Mouse (Mus musculus): ENCODE results near the gene Hexdc. TPM values are rescaled to one million over a fixed set of nuclear protein-coding genes. Genes with fewer than 3 reads are reported as not detected.

The Hexdc gene
- polyA plus RNA-seq, 1 experiment from 2014 or later, result 7.0 TPM

DNA sequence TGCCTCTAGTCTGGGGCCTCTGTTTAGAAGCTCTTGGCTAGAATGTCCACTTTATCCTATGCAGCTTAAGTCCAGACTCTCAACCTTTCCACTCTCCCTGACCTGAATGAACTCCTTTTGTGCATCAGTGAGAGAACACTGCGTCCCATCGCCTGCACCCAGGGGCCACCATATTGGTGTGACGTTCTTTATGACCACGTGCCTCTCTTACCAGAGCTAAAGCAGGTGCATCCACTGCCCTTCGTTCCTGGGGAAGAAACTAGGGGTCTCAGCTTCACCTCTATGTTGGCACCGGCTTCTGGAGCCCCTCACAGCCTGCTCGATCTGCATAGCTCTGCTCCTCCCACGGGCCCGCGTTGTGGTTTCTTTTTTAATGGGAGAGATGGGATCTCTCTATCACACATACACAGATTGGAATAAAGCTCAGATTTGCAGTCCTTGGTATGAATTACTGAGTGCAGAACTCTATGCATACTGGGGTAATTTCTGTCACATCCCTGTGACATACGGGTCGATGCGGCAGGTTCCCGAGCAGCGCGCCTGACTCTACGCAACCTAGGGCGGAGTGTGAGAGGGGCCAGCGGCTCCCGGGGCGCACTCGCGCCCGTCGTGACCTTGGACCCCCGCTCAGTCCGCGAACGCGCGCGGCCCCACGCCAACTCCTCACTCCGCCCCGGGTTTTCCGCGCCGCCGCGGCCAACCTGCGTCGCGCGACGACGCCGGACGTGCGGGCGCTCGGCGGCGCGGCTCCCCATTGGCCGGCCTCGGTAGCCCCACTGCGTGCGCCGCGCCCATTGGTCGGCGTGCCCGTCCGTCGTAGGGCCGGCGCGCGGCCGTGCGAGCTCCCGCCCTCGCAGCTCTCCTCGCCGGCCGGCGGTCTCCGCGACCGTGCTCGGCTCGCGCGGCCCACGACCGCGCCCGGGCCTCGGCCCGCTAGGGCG lies 55.2 kb downstream of the Hexdc start, which contains the start of gene Foxk2:
Gene Foxk2, plus strand, starts transcription at position 831 of the 941 bp plus-strand sequence.
- Histone ChIP-seq H3K9me3 (ENCODE audit: control insufficient read depth, low read length) (no peaks in the 10 kb centered on the region), H3K4me3 (ENCODE audit: low read depth, low read length) (peak within 1 kb of the TSS; percentile 98), H3K4me2 (ENCODE audit: low read depth) (peak within 1 kb of the TSS; percentile 87), H3K27me3 (ENCODE audit: control insufficient read depth, insufficient read depth, low read length) (no peaks in the 10 kb centered on the region), H3K4me1 (ENCODE audit: control insufficient read depth, insufficient read depth, low read length) (peaks cover 8% of the 10 kb centered on the region; the same call in 1 of the 2 replicates), H3K36me3 (ENCODE audit: control insufficient read depth, insufficient read depth, low read length) (peaks cover 1% of the 10 kb centered on the region; the same call in 1 of the 2 replicates), H3K9ac (ENCODE audit: low read length) (peak within 1 kb of the TSS; percentile 97), H3K27ac (ENCODE audit: low read depth, low read length) (peak within 1 kb of the TSS; percentile 83)
- DNase-seq (ENCODE audit: low spot score) (peak; percentile 96), ATAC-seq (ENCODE audit: insufficient read depth, low FRiP score, low TSS enrichment) (peak; percentile 97)
- WGBS, result under 1% methylated on average over 75 of the region's 91 CpGs

DNA sequence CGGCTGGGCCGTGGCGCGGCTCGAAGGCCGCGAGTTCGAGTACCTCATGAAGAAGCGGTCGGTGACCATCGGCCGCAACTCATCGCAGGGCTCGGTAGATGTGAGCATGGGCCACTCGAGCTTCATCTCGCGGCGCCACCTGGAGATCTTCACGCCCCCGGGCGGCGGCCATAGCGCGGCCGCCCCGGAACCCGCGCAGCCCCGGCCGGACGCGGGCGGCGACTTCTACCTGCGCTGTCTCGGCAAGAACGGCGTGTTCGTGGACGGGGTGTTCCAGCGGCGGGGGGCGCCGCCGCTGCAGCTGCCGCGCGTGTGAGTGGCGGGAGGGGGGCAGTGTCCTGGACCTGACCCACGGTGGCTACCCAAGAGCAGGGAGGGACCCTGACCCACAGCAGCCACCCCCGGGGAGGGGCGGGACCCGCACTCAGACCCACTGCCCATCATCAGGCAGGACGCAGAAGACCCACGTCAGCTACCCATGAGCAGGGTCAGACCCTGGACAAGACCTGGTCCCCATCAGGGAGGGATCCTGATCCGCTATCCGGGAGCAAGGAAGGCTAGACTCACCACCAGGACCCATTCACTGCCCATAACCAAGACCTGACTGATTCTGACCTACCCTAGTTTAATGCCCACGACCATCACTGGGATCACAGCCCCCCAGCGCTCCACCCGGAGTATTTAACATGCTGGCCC lies 56.1 kb downstream of the Hexdc start:
- no peaks in the 10 kb centered on the region for H3K27me3 ChIP-seq (ENCODE audit: control insufficient read depth, insufficient read depth, low read length)
- H3K4me3 ChIP-seq (ENCODE audit: low read depth, low read length), result peak overlapping the region; percentile 98
- H3K9me3 ChIP-seq (ENCODE audit: control insufficient read depth, low read length), result no peaks in the 10 kb centered on the region
- H3K4me1 ChIP-seq (ENCODE audit: control insufficient read depth, insufficient read depth, low read length), result peaks cover 8% of the 10 kb centered on the region; the same call in 1 of the 2 replicates
- DNase-seq (ENCODE audit: low spot score), result peak; percentile 29
- WGBS, result under 1% methylated on average over 47 of the region's 60 CpGs
- no peaks in the 10 kb centered on the region; the same call in 1 of the 2 replicates for H3K36me3 ChIP-seq (ENCODE audit: control insufficient read depth, insufficient read depth, low read length)
- peak overlapping the region; percentile 87 for H3K4me2 ChIP-seq (ENCODE audit: low read depth)
- H3K27ac ChIP-seq (ENCODE audit: low read depth, low read length), result peak overlapping the region; percentile 83
- peak overlapping the region; percentile 97 for H3K9ac ChIP-seq (ENCODE audit: low read length)
- ATAC-seq (ENCODE audit: insufficient read depth, low FRiP score, low TSS enrichment), result 0 out of 2 replicates have a peak, but pooled peaks have one; percentile 5

DNA sequence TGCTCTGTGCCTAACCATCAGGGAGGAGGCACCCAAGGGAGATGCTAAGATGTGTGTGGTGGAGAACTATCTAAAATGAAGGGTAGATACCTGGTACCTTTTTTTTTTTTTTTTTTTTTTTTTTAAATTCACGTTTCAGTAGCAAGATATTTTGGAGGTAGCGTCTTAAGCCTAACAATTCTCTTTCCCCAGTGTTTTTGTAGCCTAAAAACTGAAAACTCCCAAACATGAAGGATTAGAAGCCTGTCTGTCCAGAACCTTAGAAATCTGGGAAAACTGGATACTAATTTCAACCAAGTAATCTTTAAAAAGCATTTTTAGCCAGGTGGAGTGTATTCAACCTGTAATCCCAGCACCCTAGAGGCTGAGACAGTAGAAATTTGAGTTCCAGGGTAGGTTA lies 56.8 kb downstream of the Hexdc start:
- Histone ChIP-seq H3K4me1 (ENCODE audit: control insufficient read depth, insufficient read depth, low read length) (peaks cover 8% of the 10 kb centered on the region; the same call in 1 of the 2 replicates), H3K36me3 (ENCODE audit: control insufficient read depth, insufficient read depth, low read length) (no peaks in the 10 kb centered on the region; the same call in 1 of the 2 replicates), H3K9me3 (ENCODE audit: control insufficient read depth, low read length) (no peaks in the 10 kb centered on the region), H3K9ac (ENCODE audit: low read length) (peak overlapping the region; percentile 97), H3K27me3 (ENCODE audit: control insufficient read depth, insufficient read depth, low read length) (no peaks in the 10 kb centered on the region), H3K4me3 (ENCODE audit: low read depth, low read length) (peak overlapping the region; percentile 98), H3K4me2 (ENCODE audit: low read depth) (peak overlapping the region; percentile 87), H3K27ac (ENCODE audit: low read depth, low read length) (no peak overlapping the region)
- no peak for ATAC-seq (ENCODE audit: insufficient read depth, low FRiP score, low TSS enrichment)
- 61% methylated on average over 2 of the region's 2 CpGs for WGBS
- no peak for DNase-seq (ENCODE audit: low spot score)

Other genes with a start within 250 kb of the Hexdc start
- gene Csnk1d, start 213.1 kb upstream of the Hexdc start, polyA plus RNA-seq (2014; fragmentation: Nextera tagmentation; extraction: Ambion mirVana), result 81.6 and 84.6 TPM in 2 replicates
- not detected in 2 replicates for gene Cd7, start 165.0 kb upstream of the Hexdc start, polyA plus RNA-seq (2014; fragmentation: Nextera tagmentation; extraction: Ambion mirVana)
- not detected in 2 replicates for gene Sectm1b, start 140.9 kb upstream of the Hexdc start, polyA plus RNA-seq (2014; fragmentation: Nextera tagmentation; extraction: Ambion mirVana)
- not detected in 2 replicates for gene Sectm1a, start 123.2 kb upstream of the Hexdc start, polyA plus RNA-seq (2014; fragmentation: Nextera tagmentation; extraction: Ambion mirVana)
- gene Tex19.2, start 85.8 kb upstream of the Hexdc start, polyA plus RNA-seq (2014; fragmentation: Nextera tagmentation; extraction: Ambion mirVana), result not detected in 2 replicates
- gene Tex19.1, start 58.3 kb upstream of the Hexdc start, polyA plus RNA-seq (2014; fragmentation: Nextera tagmentation; extraction: Ambion mirVana), result 0.46 TPM in 1 of 2 replicates, not detected in the other
- 0.19 TPM in 1 of 2 replicates, not detected in the other for gene Uts2r, start 44.2 kb upstream of the Hexdc start, polyA plus RNA-seq (2014; fragmentation: Nextera tagmentation; extraction: Ambion mirVana)
- 17.8 and 19.8 TPM in 2 replicates for gene Ogfod3, start 278 bp downstream of the Hexdc start, polyA plus RNA-seq (2014; fragmentation: Nextera tagmentation; extraction: Ambion mirVana)
- 42.3 and 45.7 TPM in 2 replicates for gene Cybc1, start 24.9 kb downstream of the Hexdc start, polyA plus RNA-seq (2014; fragmentation: Nextera tagmentation; extraction: Ambion mirVana)
- gene Narf, start 32.8 kb downstream of the Hexdc start, polyA plus RNA-seq (2014; fragmentation: Nextera tagmentation; extraction: Ambion mirVana), result 77.8 and 87.0 TPM in 2 replicates
- 18.7 and 20.6 TPM in 2 replicates for gene Foxk2, start 55.6 kb downstream of the Hexdc start, polyA plus RNA-seq (2014; fragmentation: Nextera tagmentation; extraction: Ambion mirVana)
- 111 and 116 TPM in 2 replicates for gene Wdr45b, start 150.0 kb downstream of the Hexdc start, polyA plus RNA-seq (2014; fragmentation: Nextera tagmentation; extraction: Ambion mirVana)
- 4.2 and 4.7 TPM in 2 replicates for gene Rab40b, start 183.8 kb downstream of the Hexdc start, polyA plus RNA-seq (2014; fragmentation: Nextera tagmentation; extraction: Ambion mirVana)
- gene Fn3krp, start 217.0 kb downstream of the Hexdc start, polyA plus RNA-seq (2014; fragmentation: Nextera tagmentation; extraction: Ambion mirVana), result 8.2 and 8.8 TPM in 2 replicates
- 2.3 and 3.5 TPM in 2 replicates for gene Fn3k, start 230.5 kb downstream of the Hexdc start, polyA plus RNA-seq (2014; fragmentation: Nextera tagmentation; extraction: Ambion mirVana)
- gene Tbcd, start 247.5 kb downstream of the Hexdc start, polyA plus RNA-seq (2014; fragmentation: Nextera tagmentation; extraction: Ambion mirVana), result 51.6 and 54.6 TPM in 2 replicates